Mouse (Mus musculus): ENCODE data around the gene Col25a1.

DNA sequence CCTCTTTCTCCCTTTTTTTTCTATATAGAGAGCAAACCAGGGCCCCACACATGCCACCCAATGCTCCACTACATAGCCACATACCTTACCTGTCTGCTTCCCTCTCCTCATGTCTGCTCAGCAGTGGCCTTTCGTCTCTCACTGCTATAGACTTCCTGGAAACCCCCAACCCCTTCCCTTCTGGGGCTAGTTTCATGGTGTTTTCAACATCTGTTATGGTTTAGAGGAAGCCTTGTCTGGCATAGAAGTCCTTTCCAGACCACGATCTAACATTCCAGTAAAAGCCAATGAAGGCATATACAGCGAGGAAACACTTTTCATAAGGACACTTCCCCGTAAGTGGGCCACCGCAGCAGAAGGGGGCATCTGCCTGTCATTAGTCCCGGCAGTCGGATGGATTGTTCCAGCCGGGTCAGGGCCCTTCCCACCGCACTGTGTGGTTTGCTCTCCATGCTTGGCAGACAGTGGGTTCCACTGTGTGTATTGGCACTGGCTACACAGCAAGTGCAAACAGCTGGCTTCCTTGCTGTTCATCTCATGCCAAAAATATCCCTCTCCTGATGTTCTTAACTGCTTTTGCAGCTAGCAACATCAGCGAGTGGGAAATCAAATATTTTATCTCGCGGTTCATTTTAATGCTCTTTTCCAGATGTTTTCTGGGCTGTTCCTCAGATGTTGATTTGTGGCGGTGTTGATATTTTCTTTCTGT lies 44.8 kb upstream of the Col25a1 start:
- TF ChIP-seq CTCF (IDR thresholded peaks at IDR 0.05; ENCODE audit: extremely low read depth, insufficient read depth, insufficient read length, insufficient replicate concordance) (no peak), POLR2A (IDR thresholded peaks at IDR 0.05; ENCODE audit: low read depth, low read length) (no peak)

Data from spleen, adult 2 months (tissue).